Mouse (Mus musculus) NIH3T3 (cell line): ENCODE results near the gene Pfkfb2.
"Not testable (repeated sequence)": the region's sequence is repeated elsewhere in the genome, so short reads cannot be mapped to it uniquely, and the experiment has no call there.

ENCODE experiments used
- DNase-seq: peaks from one replicate; pipeline ENCODE4 v3.0.0-alpha.2; 2012; ENCODE audit warnings: low read depth

Pfkfb2 gene

GRCm38 (mm10) chr1:130698601-130699000 is 30.5 kb downstream of the Pfkfb2 start:
- DNase-seq, result no peak

GRCm38 (mm10) chr1:130683905-130684304 is 45.1 kb downstream of the Pfkfb2 start:
- no peak for DNase-seq

- no peak for DNase-seq
These were observed 47.2 kb downstream of the Pfkfb2 start for GRCm38 (mm10) chr1:130681656-130682413.

GRCm38 (mm10) chr1:130681075-130681474 is 48.0 kb downstream of the Pfkfb2 start:
- DNase-seq, result no peak

GRCm38 (mm10) chr1:130678551-130678950 is 50.5 kb downstream of the Pfkfb2 start:
- no peak for DNase-seq

GRCm38 (mm10) chr1:130663576-130663975 is 65.5 kb downstream of the Pfkfb2 start:
- not testable (repeated sequence) for DNase-seq

GRCm38 (mm10) chr1:130661454-130661853 is 67.6 kb downstream of the Pfkfb2 start, which contains the start of gene C4bp:
Gene C4bp (minus strand): TSS chr1:130661632.
- peak; percentile 11 for DNase-seq

GRCm38 (mm10) chr1:130659641-130660040 is 69.4 kb downstream of the Pfkfb2 start:
- DNase-seq, result not testable (repeated sequence)

GRCm38 (mm10) chr1:130644103-130644502 is 85.0 kb downstream of the Pfkfb2 start:
- no peak for DNase-seq

GRCm38 (mm10) chr1:130640967-130641366 is 88.1 kb downstream of the Pfkfb2 start:
- DNase-seq, result no peak
